Mouse (Mus musculus) adrenal gland (tissue): Measurements from ENCODE around the gene Syt13.

Source experiments
- intact Hi-C: fragments of 180-260 bp; cut with DNase I; formaldehyde crosslinking; loops from one replicate; pipeline ENCODE4 v1.15.1; 2025

The Syt13 gene

GRCm38 (mm10) chr2:92958640-92959039, 43.7 kb downstream of the Syt13 start:
- intact Hi-C loops, result no loop called here

- intact Hi-C loops, result no loop called here
These were observed 49.4 kb downstream of the Syt13 start for GRCm38 (mm10) chr2:92964345-92964744.

GRCm38 (mm10) chr2:92966257-92966656, 51.4 kb downstream of the Syt13 start:
- intact Hi-C loops, result no loop called here

GRCm38 (mm10) chr2:92967032-92967838, 52.3 kb downstream of the Syt13 start:
- intact Hi-C loops, result no loop called here

GRCm38 (mm10) chr2:92967839-92968166, 52.9 kb downstream of the Syt13 start:
- intact Hi-C loops, result no loop called here

- intact Hi-C loops, result no loop called here
These were observed 56.2 kb downstream of the Syt13 start for GRCm38 (mm10) chr2:92971069-92971468.

- intact Hi-C loops, result no loop called here
These were observed 56.6 kb downstream of the Syt13 start for GRCm38 (mm10) chr2:92971536-92971935.

GRCm38 (mm10) chr2:92972071-92972470, 57.2 kb downstream of the Syt13 start:
- intact Hi-C loops, result no loop called here

GRCm38 (mm10) chr2:92973646-92974045, 58.7 kb downstream of the Syt13 start:
- intact Hi-C loops, result no loop called here

GRCm38 (mm10) chr2:92975031-92975790, 60.3 kb downstream of the Syt13 start:
- intact Hi-C loops, result no loop called here

- intact Hi-C loops, result no loop called here
These were observed 65.3 kb downstream of the Syt13 start for GRCm38 (mm10) chr2:92980165-92980564.

GRCm38 (mm10) chr2:92982591-92983272, 67.8 kb downstream of the Syt13 start:
- intact Hi-C loops, result no loop called here

GRCm38 (mm10) chr2:92983273-92983620, 68.3 kb downstream of the Syt13 start:
- intact Hi-C loops, result no loop called here

- intact Hi-C loops, result no loop called here
These were observed 69.6 kb downstream of the Syt13 start for GRCm38 (mm10) chr2:92984321-92985108.

- intact Hi-C loops, result no loop called here
These were observed 70.3 kb downstream of the Syt13 start for GRCm38 (mm10) chr2:92985171-92985570.

- intact Hi-C loops, result no loop called here
These were observed 70.7 kb downstream of the Syt13 start for GRCm38 (mm10) chr2:92985600-92985999.

- intact Hi-C loops, result no loop called here
These were observed 72.3 kb downstream of the Syt13 start for GRCm38 (mm10) chr2:92987108-92987618.

- intact Hi-C loops, result no loop called here
These were observed 73.2 kb downstream of the Syt13 start for GRCm38 (mm10) chr2:92987901-92988631.

GRCm38 (mm10) chr2:92989593-92989992, 74.7 kb downstream of the Syt13 start:
- intact Hi-C loops, result no loop called here

GRCm38 (mm10) chr2:92991976-92992375, 77.1 kb downstream of the Syt13 start:
- intact Hi-C loops, result no loop called here

- intact Hi-C loops, result no loop called here
These were observed 90.1 kb downstream of the Syt13 start for GRCm38 (mm10) chr2:93005028-93005427.
